Mouse (Mus musculus): ENCODE measurements around the gene Sugct. TPM values are rescaled to one million over a fixed set of nuclear protein-coding genes. Genes with fewer than 3 reads are reported as not detected.
A peak's percentile ranks its signal among the peaks of the same experiment; 100 is the strongest.

Gene Sugct
- 14.0 and 16.3 TPM in 2 replicates for polyA plus RNA-seq (2015; fragmentation: Nextera tagmentation; extraction: Ambion mirVana)

GRCm38 (mm10) chr13:17694911-17695699 lies at the start of gene Sugct, which contains the start of gene Mplkip:
TSS of gene Sugct (minus strand) at chr13:17695553.
TSS of gene Mplkip (plus strand) at chr13:17695192.
- TF ChIP-seq CTCF (IDR thresholded peaks at IDR 0.05; ENCODE audit: low read depth) (no peak), EP300 (IDR thresholded peaks at IDR 0.05; ENCODE audit: low read depth) (peak; percentile 84)
- Histone ChIP-seq H3K4me3 (ENCODE audit: low read depth, low read length) (peak within 1 kb of the TSS; percentile 95), H3K4me1 (ENCODE audit: insufficient read depth) (peaks cover 12% of the 10 kb centered on the region), H3K27me3 (ENCODE audit: insufficient read depth, low read length) (no peaks in the 10 kb centered on the region), H3K27ac (ENCODE audit: low read depth) (peak within 1 kb of the TSS; percentile 100), H3K36me3 (replicated peaks; ENCODE audit: insufficient read depth, low read length) (no peaks in the 10 kb centered on the region), H3K4me2 (ENCODE audit: low read depth, low read length) (peak within 1 kb of the TSS; percentile 73), H3K9ac (replicated peaks) (peak within 1 kb of the TSS; percentile 99), H3K9me3 (ENCODE audit: low read length) (no peaks in the 10 kb centered on the region)
- ATAC-seq (peak; percentile 96), DNase-seq (peak; percentile 100)
- WGBS (ENCODE audit: insufficient replicate concordance), result under 1% methylated on average over 64 of the region's 66 CpGs

GRCm38 (mm10) chr13:17728798-17729197 lies 33.4 kb upstream of the Sugct start:
- H3K4me1 ChIP-seq (ENCODE audit: insufficient read depth), result no peaks in the 10 kb centered on the region
- TF ChIP-seq CTCF (IDR thresholded peaks at IDR 0.05; ENCODE audit: low read depth) (no peak), EP300 (IDR thresholded peaks at IDR 0.05; ENCODE audit: low read depth) (no peak)
- H3K27me3 ChIP-seq (ENCODE audit: insufficient read depth, low read length), result no peaks in the 10 kb centered on the region
- no peak overlapping the region for H3K4me2 ChIP-seq (ENCODE audit: low read depth, low read length)
- peaks cover 20% of the 10 kb centered on the region for H3K36me3 ChIP-seq (replicated peaks; ENCODE audit: insufficient read depth, low read length)
- no peak for DNase-seq
- 80% methylated on average over 3 of the region's 3 CpGs for WGBS (ENCODE audit: insufficient replicate concordance)
- H3K27ac ChIP-seq (ENCODE audit: low read depth), result no peak overlapping the region
- no peaks in the 10 kb centered on the region for H3K9me3 ChIP-seq (ENCODE audit: low read length)
- H3K4me3 ChIP-seq (ENCODE audit: low read depth, low read length), result no peak overlapping the region
- no peak for ATAC-seq
- H3K9ac ChIP-seq (replicated peaks), result no peak overlapping the region

GRCm38 (mm10) chr13:17727922-17728321 lies 32.6 kb upstream of the Sugct start:
- no peak for ATAC-seq
- H3K9me3 ChIP-seq (ENCODE audit: low read length), result no peaks in the 10 kb centered on the region
- TF ChIP-seq CTCF (IDR thresholded peaks at IDR 0.05; ENCODE audit: low read depth) (no peak), EP300 (IDR thresholded peaks at IDR 0.05; ENCODE audit: low read depth) (no peak)
- H3K27ac ChIP-seq (ENCODE audit: low read depth), result no peak overlapping the region
- WGBS (ENCODE audit: insufficient replicate concordance), result 79% methylated on average over 4 of the region's 4 CpGs
- H3K4me2 ChIP-seq (ENCODE audit: low read depth, low read length), result no peak overlapping the region
- no peak overlapping the region for H3K4me3 ChIP-seq (ENCODE audit: low read depth, low read length)
- H3K4me1 ChIP-seq (ENCODE audit: insufficient read depth), result no peaks in the 10 kb centered on the region
- H3K36me3 ChIP-seq (replicated peaks; ENCODE audit: insufficient read depth, low read length), result peaks cover 22% of the 10 kb centered on the region
- H3K9ac ChIP-seq (replicated peaks), result no peak overlapping the region
- no peaks in the 10 kb centered on the region for H3K27me3 ChIP-seq (ENCODE audit: insufficient read depth, low read length)
- no peak for DNase-seq

GRCm38 (mm10) chr13:17717357-17717756 lies 22.0 kb upstream of the Sugct start:
- TF ChIP-seq CTCF (IDR thresholded peaks at IDR 0.05; ENCODE audit: low read depth), result no peak
- TF ChIP-seq EP300 (IDR thresholded peaks at IDR 0.05; ENCODE audit: low read depth), result no peak
- Histone ChIP-seq H3K4me2 (ENCODE audit: low read depth, low read length) (no peak overlapping the region), H3K9me3 (ENCODE audit: low read length) (no peaks in the 10 kb centered on the region), H3K27ac (ENCODE audit: low read depth) (peak overlapping the region; percentile 74; the same call in 1 of the 2 replicates), H3K9ac (replicated peaks) (no peak overlapping the region), H3K4me1 (ENCODE audit: insufficient read depth) (0 out of 2 replicates have a peak, but pooled peaks cover 4% of the 10 kb centered on the region), H3K4me3 (ENCODE audit: low read depth, low read length) (no peak overlapping the region), H3K27me3 (ENCODE audit: insufficient read depth, low read length) (no peaks in the 10 kb centered on the region), H3K36me3 (replicated peaks; ENCODE audit: insufficient read depth, low read length) (peaks cover 40% of the 10 kb centered on the region)
- ATAC-seq (peak; percentile 75), DNase-seq (no peak)
- 70% methylated on average over 1 of the region's 1 CpGs for WGBS (ENCODE audit: insufficient replicate concordance)

GRCm38 (mm10) chr13:17708784-17709311 lies 13.5 kb upstream of the Sugct start:
- no peak for TF ChIP-seq EP300 (IDR thresholded peaks at IDR 0.05; ENCODE audit: low read depth)
- no peak for TF ChIP-seq CTCF (IDR thresholded peaks at IDR 0.05; ENCODE audit: low read depth)
- no peak overlapping the region for H3K9ac ChIP-seq (replicated peaks)
- H3K27me3 ChIP-seq (ENCODE audit: insufficient read depth, low read length), result no peaks in the 10 kb centered on the region
- no peaks in the 10 kb centered on the region for H3K4me1 ChIP-seq (ENCODE audit: insufficient read depth)
- no peaks in the 10 kb centered on the region for H3K36me3 ChIP-seq (replicated peaks; ENCODE audit: insufficient read depth, low read length)
- DNase-seq, result no peak
- H3K4me3 ChIP-seq (ENCODE audit: low read depth, low read length), result no peak overlapping the region
- 78% methylated on average over 5 of the region's 5 CpGs for WGBS (ENCODE audit: insufficient replicate concordance)
- no peak for ATAC-seq
- H3K27ac ChIP-seq (ENCODE audit: low read depth), result no peak overlapping the region
- no peak overlapping the region for H3K4me2 ChIP-seq (ENCODE audit: low read depth, low read length)
- no peaks in the 10 kb centered on the region for H3K9me3 ChIP-seq (ENCODE audit: low read length)

- H3K27me3 ChIP-seq (ENCODE audit: insufficient read depth, low read length), result no peaks in the 10 kb centered on the region
Measured at GRCm38 (mm10) chr13:17705188-17705826, 10.0 kb upstream of the Sugct start.

More at GRCm38 (mm10) chr13:17705188-17705826, 10.0 kb upstream of the Sugct start:
- DNase-seq (no peak), ATAC-seq (no peak)
- no peak overlapping the region for H3K4me2 ChIP-seq (ENCODE audit: low read depth, low read length)
- H3K9ac ChIP-seq (replicated peaks), result no peak overlapping the region
- no peak overlapping the region for H3K4me3 ChIP-seq (ENCODE audit: low read depth, low read length)
- H3K36me3 ChIP-seq (replicated peaks; ENCODE audit: insufficient read depth, low read length), result no peaks in the 10 kb centered on the region
- H3K27ac ChIP-seq (ENCODE audit: low read depth), result no peak overlapping the region
- no peaks in the 10 kb centered on the region for H3K9me3 ChIP-seq (ENCODE audit: low read length)
- H3K4me1 ChIP-seq (ENCODE audit: insufficient read depth), result peaks cover 3% of the 10 kb centered on the region; the same call in 1 of the 2 replicates
- TF ChIP-seq EP300 (IDR thresholded peaks at IDR 0.05; ENCODE audit: low read depth) (no peak), CTCF (IDR thresholded peaks at IDR 0.05; ENCODE audit: low read depth) (no peak)
- 82% methylated on average over 6 of the region's 6 CpGs for WGBS (ENCODE audit: insufficient replicate concordance)
